Mouse (Mus musculus) stomach, postnatal 0 days (tissue): Measurements from ENCODE around the gene Mpdz. TPM values are rescaled to one million over a fixed set of nuclear protein-coding genes. Genes with fewer than 3 reads are reported as not detected.

ENCODE experiments used
- ATAC-seq: fragments of 200-750 bp; cut with Nextera tagmentation; 2 replicates; pipeline ENCODE4 v1.8.0; 2017; ENCODE audit not compliant: low FRiP score, low TSS enrichment
- DNase-seq: peaks from one replicate; pipeline ENCODE4 v3.0.0-alpha.2; 2016; ENCODE audit warnings: low spot score
- H3K27ac ChIP-seq: fragments of 300-500 bp; sonication (generic); replicated peaks from 2 replicates; pipeline ENCODE4 v1.5.1; 2014; ENCODE audit warnings: mild to moderate bottlenecking, control low read depth
- H3K27me3 ChIP-seq: fragments of 300-500 bp; sonication (generic); 2 replicates; pipeline ENCODE4 v1.6.1; 2014; ENCODE audit warnings: low read length; ENCODE audit not compliant: control insufficient read depth, insufficient read depth
- H3K36me3 ChIP-seq: fragments of 300-500 bp; sonication (generic); 2 replicates; pipeline ENCODE4 v1.6.1; 2014; ENCODE audit warnings: low read length, mixed read lengths; ENCODE audit not compliant: control insufficient read depth, insufficient read depth
- H3K4me1 ChIP-seq: fragments of 300-500 bp; sonication (generic); replicated peaks from 2 replicates; pipeline ENCODE4 v1.6.1; 2014; ENCODE audit warnings: antibody characterized with exemption; ENCODE audit not compliant: control insufficient read depth, insufficient read depth
- H3K4me2 ChIP-seq: fragments of 300-500 bp; sonication (generic); replicated peaks from 2 replicates; pipeline ENCODE4 v1.6.1; 2014; ENCODE audit warnings: low read depth, mild to moderate bottlenecking, control low read depth, moderate library complexity
- H3K4me3 ChIP-seq: fragments of 300-500 bp; sonication (generic); 2 replicates; pipeline ENCODE4 v1.5.1; 2014; ENCODE audit warnings: low read depth, low read length, control low read depth
- H3K9ac ChIP-seq: fragments of 300-500 bp; sonication (generic); 2 replicates; pipeline ENCODE4 v1.6.1; 2014; ENCODE audit warnings: mild to moderate bottlenecking, low read length, control low read depth, mixed read lengths
- H3K9me3 ChIP-seq: fragments of 300-500 bp; sonication (generic); 2 replicates; pipeline ENCODE4 v1.6.1; 2016; ENCODE audit warnings: low read length; ENCODE audit not compliant: control insufficient read depth
- CTCF ChIP-seq: IDR thresholded peaks from 2 replicates; pipeline ENCODE4 v1.5.1; 2016; ENCODE audit warnings: antibody characterized with exemption, low read depth, mild to moderate bottlenecking, moderate library complexity
- EP300 ChIP-seq: optimal IDR thresholded peaks from 2 replicates; pipeline ENCODE3; 2016; ENCODE audit warnings: antibody characterized with exemption
- WGBS: fragments of 180-500 bp; shearing (Covaris S2); extraction: QIAGEN DNeasy Blood & Tissue Kit; methylation state at CpG from one replicate; pipeline ENCODE4 v1.1.7; 2014; 5-methylcytosine and 5-hydroxymethylcytosine counted together
- polyA plus RNA-seq: library from polyadenylated mRNA; unstranded; fragments of >200 nt; fragmentation: Nextera tagmentation; extraction: Ambion mirVana; gene quantifications from 2 replicates; pipeline ENCODE4 v1.2.1, GENCODE M21; 2015

The Mpdz gene
- polyA plus RNA-seq, 1 experiment from 2014 or later, result 6.2 TPM

DNA sequence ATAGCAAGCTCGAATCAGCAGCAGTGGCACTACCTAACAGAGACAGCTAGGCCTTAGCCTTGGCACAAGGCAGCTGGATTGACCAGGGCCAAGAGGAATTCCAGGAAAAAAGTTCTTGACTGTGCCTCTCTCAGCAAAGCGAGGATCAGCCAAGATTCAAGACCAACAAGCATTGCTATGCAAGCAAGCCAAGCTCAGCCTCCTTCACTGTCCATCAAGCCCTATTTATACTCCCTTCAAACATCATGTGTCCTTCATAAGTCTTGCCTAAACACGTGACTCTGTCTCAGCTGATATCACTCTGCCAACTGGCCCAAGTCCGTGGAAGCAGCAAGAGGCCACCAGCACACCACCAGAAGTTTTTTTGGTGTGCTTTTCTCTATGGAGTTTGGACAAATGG is 6.8 kb upstream of the Mpdz start:
- Histone ChIP-seq H3K36me3 (no peaks in the 10 kb centered on the region), H3K4me3 (no peak overlapping the region), H3K9ac (no peak overlapping the region), H3K9me3 (no peaks in the 10 kb centered on the region), H3K27ac (no peak overlapping the region), H3K4me1 (no peaks in the 10 kb centered on the region), H3K27me3 (no peaks in the 10 kb centered on the region), H3K4me2 (no peak overlapping the region)
- DNase-seq, result no peak
- no peak for TF ChIP-seq CTCF
- no peak for TF ChIP-seq EP300
- no peak for ATAC-seq
- 64% methylated on average over 4 of the region's 4 CpGs for WGBS

DNA sequence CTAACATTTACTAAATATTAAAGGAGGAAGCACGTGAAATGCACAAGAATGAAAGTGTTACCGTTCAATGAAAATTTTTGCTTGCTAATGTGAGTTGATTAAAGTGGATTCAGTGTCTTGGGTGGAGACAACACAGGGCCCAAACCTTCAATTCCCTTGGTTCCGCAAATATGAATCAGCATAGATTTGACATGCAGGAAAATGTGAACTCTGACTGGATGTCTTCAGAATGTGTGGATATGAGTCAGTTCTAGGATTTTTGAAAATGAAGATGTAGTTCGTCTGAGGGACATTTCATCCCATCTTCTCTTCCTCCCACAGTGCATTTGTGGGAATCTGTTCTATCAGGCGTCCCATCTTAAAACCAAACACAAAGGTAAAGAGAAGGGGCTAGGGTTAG is 951 bp upstream of the Mpdz start:
- Histone ChIP-seq H3K36me3 (no peaks in the 10 kb centered on the region), H3K9me3 (no peaks in the 10 kb centered on the region), H3K4me2 (no peak overlapping the region), H3K9ac (no peak overlapping the region), H3K27me3 (no peaks in the 10 kb centered on the region), H3K27ac (no peak overlapping the region), H3K4me1 (no peaks in the 10 kb centered on the region), H3K4me3 (no peak overlapping the region)
- ATAC-seq, result no peak
- DNase-seq, result no peak
- TF ChIP-seq EP300 (no peak), CTCF (no peak)
- 91% methylated on average over 5 of the region's 5 CpGs for WGBS

DNA sequence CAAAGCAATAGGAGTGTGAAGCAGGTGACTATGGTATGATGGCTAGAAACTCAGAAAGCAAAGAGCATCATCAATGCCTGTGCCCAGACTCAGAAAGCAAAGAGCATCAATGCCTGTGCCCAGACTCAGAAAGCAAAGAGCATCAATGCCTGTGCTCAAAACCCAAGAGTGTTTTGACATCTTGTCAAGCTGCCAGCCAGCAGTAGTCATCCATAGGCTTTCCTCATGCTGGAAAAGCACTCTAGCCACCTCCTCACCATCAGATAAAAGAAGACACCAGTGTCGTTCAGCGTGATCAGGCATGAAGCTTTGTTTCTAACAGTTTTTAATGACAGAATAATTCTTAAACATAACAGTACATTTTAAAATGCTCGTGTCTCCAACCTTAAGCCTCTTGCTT is 8.7 kb downstream of the Mpdz start:
- TF ChIP-seq CTCF (no peak), EP300 (no peak)
- Histone ChIP-seq H3K27me3 (no peaks in the 10 kb centered on the region), H3K9ac (no peak overlapping the region), H3K4me3 (no peak overlapping the region), H3K36me3 (no peaks in the 10 kb centered on the region), H3K27ac (no peak overlapping the region), H3K4me1 (no peaks in the 10 kb centered on the region), H3K9me3 (no peaks in the 10 kb centered on the region), H3K4me2 (no peak overlapping the region)
- DNase-seq, result no peak
- no peak for ATAC-seq
- WGBS, result 79% methylated on average over 3 of the region's 3 CpGs

DNA sequence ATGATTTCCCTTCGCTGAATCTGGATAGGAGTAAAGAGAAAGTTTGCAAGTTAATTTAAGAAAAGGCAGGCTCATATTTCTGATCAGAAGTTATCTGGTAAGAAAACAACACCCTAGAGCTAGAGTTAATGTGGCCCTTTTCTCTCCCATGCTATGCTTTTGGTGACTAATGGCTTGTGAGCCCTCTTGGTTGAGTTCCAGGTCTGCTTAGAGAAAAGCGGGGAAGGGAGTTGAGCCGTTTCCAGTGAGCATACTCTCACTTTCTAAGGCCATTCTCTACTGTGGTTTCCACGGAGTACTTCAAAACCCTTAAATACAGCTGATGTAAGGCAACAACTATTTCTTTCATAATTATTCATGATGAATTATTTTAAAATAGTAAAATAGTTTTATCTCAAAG is 11.8 kb downstream of the Mpdz start:
- H3K9me3 ChIP-seq, result no peaks in the 10 kb centered on the region
- no peak overlapping the region for H3K4me3 ChIP-seq
- H3K27ac ChIP-seq, result no peak overlapping the region
- H3K36me3 ChIP-seq, result no peaks in the 10 kb centered on the region
- H3K27me3 ChIP-seq, result no peaks in the 10 kb centered on the region
- 58% methylated on average over 4 of the region's 4 CpGs for WGBS
- ATAC-seq (no peak), DNase-seq (no peak)
- no peak overlapping the region for H3K4me2 ChIP-seq
- H3K4me1 ChIP-seq, result no peaks in the 10 kb centered on the region
- no peak overlapping the region for H3K9ac ChIP-seq
- TF ChIP-seq EP300, result no peak
- TF ChIP-seq CTCF, result no peak

DNA sequence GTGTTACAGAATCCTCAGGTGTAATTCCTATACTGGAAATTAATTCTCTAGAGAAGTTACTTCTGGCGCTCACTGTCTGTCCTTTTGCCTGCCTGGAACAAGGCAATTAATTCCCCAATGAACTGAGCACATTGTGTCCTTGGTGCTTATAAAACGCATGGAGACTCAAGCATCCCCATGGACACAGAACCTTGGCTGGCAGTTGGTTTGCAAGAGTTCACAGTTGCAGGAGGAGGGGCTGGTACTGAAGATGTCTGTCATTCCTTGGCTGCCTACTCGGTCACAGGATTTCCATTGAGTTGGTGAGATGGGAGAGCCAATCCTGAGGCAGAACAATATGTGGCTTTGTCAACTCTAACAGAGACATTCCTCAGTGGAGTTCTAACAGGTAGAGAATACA is 12.5 kb downstream of the Mpdz start:
- Histone ChIP-seq H3K9me3 (no peaks in the 10 kb centered on the region), H3K4me1 (no peaks in the 10 kb centered on the region), H3K27ac (no peak overlapping the region), H3K9ac (no peak overlapping the region), H3K4me3 (no peak overlapping the region), H3K4me2 (no peak overlapping the region), H3K36me3 (no peaks in the 10 kb centered on the region), H3K27me3 (no peaks in the 10 kb centered on the region)
- ATAC-seq (no peak), DNase-seq (no peak)
- TF ChIP-seq EP300, result no peak
- no peak for TF ChIP-seq CTCF
- 67% methylated on average over 3 of the region's 3 CpGs for WGBS

DNA sequence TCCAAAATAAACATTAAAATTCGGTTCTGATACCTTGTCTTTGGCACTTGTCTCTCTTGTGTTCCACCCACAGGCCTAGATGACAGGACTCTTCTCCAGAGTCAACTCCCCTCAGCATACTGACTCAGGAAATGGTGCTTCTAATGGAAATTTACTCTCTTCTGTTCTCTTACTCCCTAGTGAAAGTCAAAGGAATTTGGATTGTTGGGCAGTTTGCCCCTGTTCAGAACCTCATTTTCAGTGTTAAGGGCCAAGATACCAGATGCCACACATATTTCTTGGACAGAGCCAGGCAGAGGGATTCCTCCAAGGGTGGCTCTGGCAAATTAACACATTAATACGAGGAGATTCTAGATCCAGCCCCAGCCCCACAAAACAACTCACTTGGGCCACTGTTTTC is 12.9 kb downstream of the Mpdz start:
- no peaks in the 10 kb centered on the region for H3K9me3 ChIP-seq
- no peak overlapping the region for H3K9ac ChIP-seq
- WGBS, result 46% methylated on average over 2 of the region's 2 CpGs
- H3K36me3 ChIP-seq, result no peaks in the 10 kb centered on the region
- TF ChIP-seq EP300 (no peak), CTCF (no peak)
- no peaks in the 10 kb centered on the region for H3K27me3 ChIP-seq
- H3K4me1 ChIP-seq, result no peaks in the 10 kb centered on the region
- no peak overlapping the region for H3K4me3 ChIP-seq
- no peak overlapping the region for H3K4me2 ChIP-seq
- no peak overlapping the region for H3K27ac ChIP-seq
- no peak for ATAC-seq
- DNase-seq, result no peak
